Mouse (Mus musculus) CH12F3 (cell line): ENCODE data around the gene Gm3336.

Experiments
- in situ Hi-C: fragments of 300-500 bp; cut with MboI; formaldehyde crosslinking; loops from 2 replicates; pipeline ENCODE4 v1.14.3; 2020; ENCODE audit warnings: low sequenced_read_pairs

Gene Gm3336

DNA sequence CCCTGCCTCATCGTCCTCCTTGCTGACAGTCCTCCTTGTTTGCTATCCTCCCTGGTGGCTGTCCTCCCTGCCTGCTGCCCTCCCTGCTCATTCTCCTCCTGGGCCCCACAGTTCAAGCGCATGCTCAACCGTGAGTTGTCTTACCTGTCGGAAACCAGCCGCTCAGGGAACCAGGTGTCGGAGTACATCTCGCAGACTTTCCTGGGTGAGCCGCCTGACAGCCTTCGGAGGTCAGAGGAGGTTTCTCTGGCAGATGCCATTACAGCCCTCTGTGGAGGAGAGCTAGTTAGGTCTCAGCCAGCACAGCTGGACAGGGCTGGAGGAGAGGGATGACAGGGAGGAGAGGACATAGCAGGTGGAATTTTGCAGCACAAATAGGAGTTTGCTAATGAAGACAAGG, 28.3 kb downstream of the Gm3336 start:
- in situ Hi-C loops = loop anchor here (5.0 kb wide), 1 partner anchor 34 kb away; no protein-coding TSS in a partner anchor

DNA sequence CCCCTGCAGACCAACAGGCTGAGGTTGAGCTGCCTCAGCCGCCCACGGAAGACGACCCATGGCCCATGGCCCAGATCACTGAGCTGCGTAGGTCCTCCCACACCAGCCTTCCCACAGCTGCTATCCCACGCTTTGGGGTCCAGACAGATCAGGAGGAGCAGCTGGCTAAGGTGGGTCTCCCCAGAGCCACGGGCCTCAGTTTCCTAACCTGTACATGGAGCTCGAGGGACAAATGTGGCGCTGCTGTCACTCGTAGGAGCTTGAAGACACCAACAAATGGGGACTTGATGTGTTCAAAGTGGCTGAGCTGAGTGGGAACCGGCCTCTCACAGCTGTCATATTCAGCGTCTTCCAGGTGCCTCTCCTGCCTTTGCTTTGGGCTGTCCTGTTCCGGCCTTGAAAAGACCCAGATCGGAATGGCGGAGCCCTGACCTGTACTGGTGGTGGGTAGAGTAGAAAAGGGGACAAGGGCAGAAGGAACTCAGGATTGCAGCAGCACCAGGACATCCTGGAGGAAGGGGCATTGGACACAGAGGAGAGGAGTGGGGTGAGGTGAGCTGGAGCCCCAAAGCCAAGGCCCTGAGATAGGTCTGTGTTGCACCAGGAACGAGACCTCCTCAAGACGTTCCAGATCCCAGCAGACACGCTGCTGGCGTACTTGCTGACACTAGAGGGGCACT, 29.0 kb downstream of the Gm3336 start:
- in situ Hi-C loops = loop anchor here (5.0 kb wide), 1 partner anchor 35 kb away; no protein-coding TSS in a partner anchor

DNA sequence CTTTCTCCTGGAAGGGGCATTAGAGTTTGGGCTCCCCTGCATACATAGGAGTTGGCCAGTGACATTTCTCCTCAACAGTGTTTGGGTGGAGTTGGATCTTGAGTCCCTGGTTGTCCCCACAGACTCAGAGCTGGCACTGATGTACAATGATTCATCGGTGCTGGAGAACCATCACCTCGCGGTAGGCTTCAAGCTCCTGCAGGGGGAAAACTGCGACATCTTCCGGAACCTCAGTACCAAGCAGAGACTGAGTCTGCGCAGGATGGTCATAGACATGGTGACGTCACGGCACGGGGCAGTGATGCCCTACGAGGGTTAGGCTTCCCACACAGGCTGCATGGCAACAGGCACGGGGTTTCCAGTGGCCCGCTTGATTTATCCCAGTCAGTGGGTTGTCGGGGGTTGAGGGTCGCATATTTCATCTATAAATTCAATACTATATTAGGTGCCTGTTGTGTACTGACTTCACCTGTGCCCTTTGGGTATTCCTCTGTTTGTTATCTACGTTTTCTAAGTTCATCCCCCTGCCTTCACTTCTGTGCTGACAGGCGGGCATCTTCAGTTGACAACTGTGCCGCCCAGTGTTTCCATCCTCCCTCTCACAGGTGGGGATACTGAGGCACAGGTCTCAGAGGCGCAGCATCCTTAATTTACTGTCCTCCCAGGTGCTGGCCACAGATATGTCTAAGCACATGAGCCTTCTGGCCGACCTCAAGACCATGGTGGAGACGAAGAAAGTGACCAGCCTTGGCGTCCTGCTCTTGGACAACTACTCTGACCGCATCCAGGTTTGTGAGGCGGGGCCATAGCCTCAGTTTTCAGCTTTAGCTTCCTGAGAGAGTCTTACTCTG, 30.1 kb downstream of the Gm3336 start:
- in situ Hi-C loops = loop anchor here (5.0 kb wide), 1 partner anchor 36 kb away; no protein-coding TSS in a partner anchor

DNA sequence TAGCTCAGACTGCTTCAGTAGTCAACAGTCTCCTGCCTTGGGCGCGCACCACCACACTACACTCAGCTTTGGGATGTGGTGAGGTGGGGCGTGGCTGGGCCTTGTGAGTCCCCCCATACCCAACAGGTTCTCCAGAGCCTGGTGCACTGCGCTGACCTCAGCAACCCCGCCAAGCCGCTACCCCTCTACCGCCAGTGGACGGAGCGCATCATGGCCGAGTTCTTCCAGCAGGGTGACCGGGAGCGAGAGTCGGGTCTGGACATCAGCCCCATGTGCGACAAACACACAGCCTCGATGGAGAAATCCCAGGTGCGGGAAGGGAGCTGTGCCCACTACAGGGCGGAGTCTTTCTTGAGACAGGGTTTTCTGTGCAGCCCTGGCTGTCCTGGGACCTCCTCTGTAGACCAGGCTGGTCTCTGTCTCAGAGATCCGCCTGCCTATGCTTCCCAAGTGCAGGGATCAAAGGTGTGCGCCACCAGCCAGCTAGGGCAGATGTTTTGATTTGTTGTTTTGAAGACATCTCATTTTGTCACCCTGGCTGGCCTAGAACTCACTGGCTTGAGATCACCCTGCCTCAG, 30.8 kb downstream of the Gm3336 start:
- in situ Hi-C loops = loop anchor here (5.0 kb wide), 1 partner anchor 37 kb away; no protein-coding TSS in a partner anchor

DNA sequence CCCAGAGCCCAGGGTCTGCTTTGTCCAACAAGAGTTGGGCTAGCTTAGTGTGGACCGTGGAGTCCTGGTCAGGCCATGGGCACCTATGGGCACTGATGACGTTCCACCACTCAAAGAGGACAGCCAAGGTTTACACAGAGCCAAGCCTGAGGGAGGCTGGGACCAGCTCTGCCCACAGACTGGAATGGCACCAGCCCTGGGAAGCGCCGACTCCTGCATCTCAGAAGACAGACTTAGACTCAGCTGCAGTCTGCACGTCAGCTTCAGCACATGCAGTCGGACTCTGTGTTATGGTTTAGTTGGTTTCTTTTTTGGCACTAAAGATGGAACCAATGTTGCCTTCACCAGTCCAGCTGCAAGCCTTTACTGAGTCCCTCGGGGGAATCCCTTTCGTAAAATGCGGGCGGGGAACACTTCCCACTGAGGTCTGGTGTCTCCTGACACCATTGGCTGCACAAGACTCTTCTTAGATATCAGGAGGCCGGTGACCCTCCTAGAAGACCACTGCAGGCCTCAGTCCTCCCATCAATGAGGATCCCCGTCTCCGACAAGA, 31.9 kb downstream of the Gm3336 start:
- in situ Hi-C loops = no loop called here

DNA sequence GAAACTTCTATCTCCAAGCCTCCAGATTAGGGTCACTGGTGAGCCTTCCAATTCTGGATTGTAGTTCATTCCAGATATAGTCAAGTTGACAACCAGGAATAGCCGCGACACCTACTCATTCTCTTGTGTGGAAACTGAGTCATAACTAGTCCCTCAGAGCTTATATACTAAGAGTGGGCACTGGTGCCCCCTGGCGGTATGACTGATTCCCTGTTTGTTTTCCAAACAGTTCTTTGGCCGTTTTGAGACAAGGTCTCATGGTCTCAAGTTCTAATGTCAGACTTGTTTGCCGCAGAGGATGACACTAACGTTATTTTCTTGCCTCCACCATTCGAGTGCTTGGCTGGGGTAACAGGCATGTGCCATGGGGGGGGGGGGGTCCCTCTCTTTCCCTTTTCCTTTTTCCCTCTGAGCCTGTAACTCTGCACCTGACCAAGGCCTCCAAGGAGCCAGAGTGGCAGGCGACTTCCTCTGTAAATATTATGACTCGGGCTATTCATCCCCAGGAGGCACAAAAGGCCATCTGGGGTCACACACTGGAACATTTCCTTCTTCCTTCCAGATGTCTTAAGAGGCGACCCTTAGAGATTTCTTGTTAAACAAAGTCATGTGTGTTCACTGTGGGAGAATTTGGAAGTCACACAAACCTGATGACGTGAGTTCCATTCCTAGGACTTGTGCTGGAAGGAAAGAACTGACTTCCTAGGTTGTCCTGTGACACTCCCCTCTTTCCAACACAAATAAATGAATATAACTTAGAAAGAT, 33.8 kb downstream of the Gm3336 start:
- in situ Hi-C loops = no loop called here

DNA sequence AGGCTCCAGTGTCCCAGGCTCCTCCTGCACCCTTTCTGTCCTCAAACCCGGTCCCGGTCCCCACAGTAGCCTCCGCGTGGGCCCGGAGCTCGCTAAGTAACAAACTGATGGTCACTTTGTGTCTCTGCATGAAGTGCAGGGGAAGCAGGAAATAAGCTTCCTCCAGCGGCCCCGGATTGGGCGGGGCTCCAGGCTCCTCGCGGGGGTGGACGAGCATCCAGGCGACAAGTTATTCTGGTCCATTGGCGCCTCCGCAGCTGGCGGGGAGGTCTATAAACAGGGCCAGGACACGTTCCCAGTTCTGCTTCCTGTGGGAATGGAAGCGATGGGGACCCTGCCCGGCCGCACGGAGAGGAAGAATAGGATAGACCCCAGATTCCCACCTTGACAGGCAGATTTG, 34.8 kb downstream of the Gm3336 start:
- in situ Hi-C loops = no loop called here

DNA sequence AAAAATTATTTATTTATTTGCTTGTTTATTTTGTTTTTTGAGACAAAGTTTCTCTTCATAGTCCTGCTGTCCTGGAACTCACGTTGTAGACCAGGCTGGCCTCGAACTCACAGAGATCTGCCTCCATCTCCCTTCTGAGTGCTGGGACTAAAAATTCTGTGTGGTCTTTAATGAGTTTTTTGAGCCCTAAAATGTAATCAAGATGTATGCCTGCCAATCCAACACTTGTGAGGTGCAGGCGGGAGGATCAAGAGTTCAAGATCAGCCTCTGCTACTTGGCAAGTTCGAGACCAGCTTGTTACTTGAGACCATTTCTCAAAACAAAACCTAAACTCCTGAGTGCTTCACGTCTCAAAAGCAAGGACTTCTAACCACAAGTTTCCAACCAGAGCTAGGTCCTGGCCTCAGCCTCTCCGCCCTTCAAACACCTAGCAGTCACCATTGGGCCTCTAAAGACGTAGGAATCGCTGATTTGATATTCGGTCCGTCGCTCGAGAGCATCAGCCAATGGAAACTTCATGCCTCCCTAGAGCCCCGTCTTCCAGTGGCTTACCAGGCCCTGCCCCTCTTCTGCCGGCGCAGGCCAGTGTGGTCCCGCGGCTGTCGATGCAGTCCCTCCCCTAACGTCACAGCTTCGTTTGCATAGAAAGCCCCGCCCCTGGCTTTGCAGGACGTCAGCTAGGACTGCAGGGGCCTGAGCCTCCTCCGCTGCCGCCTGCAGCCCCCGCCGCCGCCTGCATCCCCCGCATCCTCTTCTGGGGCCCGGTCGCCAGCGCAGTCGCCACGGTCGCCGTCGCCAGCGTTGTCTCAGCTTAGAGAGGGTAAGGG, 35.9 kb downstream of the Gm3336 start, which contains the start of gene Rab3a:
Gene Rab3a, plus strand, starts transcription at position 637 of the 828 bp plus-strand sequence.
- in situ Hi-C loops = no loop called here

DNA sequence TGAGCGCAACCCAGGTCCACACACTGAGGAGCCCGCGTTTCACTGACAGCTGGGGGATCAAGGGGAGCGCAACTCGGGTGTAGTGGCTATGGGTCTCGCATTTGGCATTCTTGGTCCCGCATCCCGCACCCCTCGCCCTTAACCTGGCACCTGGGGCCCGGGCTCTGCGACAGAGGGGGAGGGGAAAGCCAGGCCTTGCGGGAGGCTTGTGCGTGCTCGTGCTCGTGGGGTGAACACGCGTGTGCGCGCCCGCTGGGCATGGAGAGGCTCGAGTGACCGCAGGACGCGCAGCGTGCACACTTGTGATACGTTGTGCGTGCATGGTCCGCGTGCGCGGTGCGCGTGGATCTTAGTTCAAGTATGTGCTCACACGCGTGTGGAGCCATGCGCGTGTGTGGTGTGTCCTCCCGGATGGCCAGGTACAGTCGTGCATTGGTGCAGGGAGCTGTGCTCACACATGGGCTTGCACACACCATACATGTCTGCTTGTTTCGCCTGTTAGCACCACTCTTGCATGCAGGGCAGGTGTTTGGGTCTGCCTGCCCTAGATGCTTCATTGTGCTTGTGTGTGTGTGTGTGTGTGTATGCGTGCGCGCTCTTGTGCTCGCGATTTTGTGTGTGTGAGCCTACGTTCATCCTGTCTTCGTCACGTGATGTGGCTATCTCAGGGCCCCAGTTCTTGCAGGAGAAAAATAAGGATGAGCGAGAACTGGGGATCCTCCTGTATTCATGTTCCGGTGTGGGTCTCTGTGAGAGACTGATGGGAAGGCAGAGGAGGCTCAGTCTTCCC, 36.7 kb downstream of the Gm3336 start:
- in situ Hi-C loops = no loop called here

DNA sequence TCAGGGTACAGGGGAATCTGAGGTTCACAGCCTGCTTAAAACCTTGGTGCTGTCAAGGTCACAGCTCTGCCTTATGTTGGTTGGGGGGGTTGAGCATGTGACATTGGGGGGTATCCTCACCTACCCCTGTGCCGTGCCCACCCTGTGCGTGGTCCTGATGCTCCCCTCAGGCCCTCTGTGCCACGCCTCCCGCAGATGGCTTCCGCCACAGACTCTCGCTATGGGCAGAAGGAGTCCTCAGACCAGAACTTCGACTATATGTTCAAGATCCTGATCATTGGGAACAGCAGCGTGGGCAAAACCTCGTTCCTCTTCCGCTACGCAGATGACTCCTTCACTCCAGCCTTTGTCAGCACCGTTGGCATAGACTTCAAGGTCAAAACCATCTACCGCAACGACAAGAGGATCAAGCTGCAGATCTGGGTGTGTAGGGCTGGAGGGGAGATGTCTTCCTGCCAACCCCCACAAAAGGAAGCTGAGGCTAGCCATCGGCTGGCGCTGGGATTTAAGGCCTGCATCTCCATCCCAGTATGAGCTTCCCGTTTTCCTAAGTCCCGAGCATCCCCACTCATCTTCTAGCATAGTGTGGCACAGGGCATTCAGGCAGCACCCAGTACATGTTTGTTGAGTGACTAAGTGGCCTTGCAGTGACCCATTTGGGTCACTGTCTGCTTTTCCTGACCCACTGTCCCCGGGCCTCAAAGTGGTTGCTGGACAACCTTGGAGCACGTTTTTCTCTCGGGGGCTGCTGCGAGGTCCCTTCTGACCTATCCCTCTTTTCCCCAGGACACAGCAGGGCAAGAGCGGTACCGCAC, 37.5 kb downstream of the Gm3336 start:
- in situ Hi-C loops = no loop called here

DNA sequence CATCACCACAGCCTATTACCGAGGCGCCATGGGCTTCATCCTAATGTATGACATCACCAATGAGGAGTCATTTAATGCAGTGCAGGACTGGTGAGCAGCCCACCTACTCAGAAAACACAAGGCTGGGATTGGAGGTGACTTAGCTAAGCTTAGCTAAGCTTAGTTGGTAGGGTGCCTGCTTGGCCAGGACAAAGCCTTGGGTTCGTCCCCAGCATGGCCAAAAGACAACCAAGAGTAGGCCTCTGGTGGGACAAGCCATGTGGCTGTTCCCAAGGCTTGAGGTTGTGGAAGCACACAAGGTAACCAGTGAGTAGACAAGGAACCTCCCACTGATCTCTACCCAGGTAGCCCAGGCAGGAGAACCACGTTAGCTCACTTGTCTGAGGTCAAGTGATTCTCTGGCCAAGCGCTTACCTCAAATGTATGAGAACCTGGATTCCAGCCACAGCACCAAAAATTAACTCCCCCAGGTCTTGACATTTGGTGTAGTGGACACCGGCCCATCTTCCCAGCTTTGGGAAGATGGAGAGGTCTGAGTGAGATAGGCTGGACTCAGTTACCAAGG, 38.2 kb downstream of the Gm3336 start:
- in situ Hi-C loops = no loop called here

DNA sequence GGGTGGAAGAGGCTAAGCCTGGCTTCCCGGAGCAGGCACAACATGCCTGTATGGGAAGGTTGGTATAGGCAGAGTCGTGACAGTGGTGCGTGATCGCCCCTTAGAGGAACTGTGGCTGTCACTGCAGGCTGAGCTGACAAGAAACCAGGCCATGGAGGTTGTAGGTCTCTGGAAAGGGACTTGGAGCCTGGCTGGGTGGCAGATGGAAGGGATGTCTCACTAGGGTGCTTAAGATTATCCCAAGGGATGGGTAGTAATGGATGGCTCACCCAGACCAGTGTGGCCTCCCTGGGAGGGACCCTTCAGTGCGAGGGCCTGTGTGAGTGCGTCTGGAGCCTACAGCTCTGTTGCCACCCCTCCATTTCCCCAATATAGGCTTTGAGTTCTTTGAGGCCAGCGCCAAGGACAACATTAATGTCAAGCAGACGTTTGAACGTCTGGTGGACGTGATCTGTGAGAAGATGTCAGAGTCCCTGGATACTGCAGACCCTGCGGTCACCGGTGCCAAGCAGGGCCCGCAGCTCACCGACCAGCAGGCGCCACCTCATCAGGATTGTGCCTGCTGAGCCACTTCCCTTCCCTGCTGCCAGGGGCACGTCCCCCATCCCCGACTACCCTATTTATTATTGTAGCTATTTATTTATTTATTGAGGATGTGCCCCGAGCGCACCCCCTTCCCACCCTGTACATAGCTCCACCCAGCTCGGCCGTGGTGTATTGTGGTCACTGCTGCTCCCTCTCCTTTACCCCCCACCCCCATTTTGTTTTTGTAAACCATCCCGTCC, 39.4 kb downstream of the Gm3336 start:
- in situ Hi-C loops = no loop called here

DNA sequence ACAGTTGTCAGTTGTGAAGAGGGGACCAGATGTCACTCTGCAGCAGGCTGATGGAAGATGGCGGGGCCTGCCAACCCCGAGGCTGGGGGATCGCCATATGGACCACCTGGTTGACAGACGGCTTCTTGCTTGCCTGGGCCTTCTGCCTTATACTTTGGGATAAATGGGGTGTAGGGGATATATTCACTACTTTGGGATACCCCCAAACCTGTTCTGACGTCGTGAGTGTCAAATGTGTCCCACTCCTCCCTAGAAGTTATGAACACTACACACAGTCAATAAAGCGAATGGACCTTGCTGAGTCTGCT, 39.9 kb downstream of the Gm3336 start:
- in situ Hi-C loops = no loop called here

DNA sequence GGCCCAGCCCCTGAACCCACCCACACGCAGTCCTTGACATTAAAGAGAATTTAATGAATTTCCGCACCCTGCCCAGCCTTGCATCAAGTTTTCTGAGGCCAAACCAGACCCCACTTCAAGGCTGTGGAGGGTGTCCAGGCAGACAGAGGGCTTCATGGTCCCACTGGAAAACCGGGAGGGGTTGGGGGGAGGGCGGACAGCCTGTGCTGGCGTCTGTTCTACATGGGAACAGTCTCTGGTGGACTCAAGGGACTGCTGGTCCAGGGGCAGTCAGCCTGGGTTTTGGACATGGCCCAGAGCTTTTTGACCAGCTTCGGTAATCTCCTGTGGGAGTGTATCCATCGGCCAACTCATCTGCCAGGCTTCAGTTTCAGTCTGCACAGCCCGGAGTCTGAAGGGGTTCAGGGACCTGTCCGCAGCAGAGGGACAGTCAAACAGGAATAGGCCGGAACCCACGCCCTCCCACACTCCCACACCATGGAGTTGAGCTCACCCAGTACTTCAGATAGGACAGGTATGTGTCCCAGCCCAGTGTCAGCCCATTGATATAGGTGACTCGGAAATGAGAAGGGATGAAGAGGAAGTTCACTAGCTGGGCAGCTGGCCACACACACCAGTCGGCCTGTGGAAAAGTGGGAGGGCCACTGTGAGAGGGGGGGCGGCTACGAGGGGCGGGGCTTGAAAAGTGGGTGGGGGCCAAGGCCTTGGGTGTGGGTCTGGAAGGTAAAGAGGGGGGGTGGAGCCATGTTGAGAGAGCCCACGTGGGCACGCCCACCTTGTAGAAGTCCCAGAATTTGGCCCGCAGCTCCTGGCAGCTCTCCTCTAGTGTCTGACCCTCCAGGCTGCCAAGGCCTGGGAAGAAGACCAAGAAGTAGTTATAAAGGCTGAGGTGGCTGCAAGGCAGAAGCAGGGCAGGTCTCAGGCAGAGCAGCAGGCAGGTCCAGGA, 40.5 kb downstream of the Gm3336 start:
- in situ Hi-C loops = no loop called here

DNA sequence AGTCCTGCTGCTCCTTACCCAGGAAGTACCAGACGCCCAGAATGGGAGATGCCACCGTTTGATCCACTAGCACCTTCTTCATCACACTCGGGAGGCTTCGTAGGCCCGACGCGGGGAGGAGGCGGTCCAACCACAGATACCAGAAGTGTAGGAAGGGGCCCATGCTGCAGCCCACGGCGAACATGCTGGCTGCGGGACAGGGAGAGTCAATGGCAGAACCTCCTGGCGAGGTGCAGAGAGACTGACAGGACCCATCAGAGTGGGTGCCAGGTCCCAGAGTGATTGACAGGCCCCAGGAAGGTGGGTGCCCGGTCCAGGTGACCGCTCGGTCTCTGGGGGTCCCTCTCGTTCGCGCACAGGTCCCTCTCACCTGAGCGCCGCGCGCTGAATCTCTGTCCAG, 42.0 kb downstream of the Gm3336 start:
- in situ Hi-C loops = no loop called here

DNA sequence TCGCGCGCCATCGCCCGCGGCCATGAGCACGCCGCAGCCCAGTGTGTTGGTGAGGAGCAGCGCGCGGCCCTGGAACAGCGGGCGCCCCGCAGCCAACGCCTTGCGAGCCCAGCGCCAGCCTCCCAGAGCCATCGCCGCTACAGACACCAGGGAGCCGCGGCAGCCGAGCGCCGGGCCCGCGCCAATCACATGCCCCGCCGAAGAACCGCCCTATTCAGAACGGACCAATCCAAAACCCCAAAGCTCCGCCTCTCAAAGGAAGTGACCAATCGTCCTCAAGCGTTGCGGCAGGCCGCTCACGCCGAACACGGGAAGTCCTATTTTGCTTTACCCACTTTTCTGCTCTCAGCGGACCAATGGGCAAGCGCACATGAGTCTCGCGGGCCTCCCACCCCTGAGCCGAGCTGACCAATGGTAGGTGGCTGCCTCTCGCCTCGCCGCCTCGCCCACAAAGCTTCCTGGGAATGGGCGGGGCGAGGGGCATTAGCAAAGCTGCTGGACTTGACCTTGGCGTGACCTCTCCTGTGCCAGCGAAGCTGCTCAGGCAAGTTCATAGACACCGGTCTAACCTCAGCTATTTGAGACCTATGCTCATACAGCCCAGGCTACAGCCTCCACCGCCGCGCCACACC, 42.5 kb downstream of the Gm3336 start, which contains the start of gene Mpv17l2:
Gene Mpv17l2, minus strand, starts transcription at position 172 of the 632 bp plus-strand sequence.
- in situ Hi-C loops = no loop called here
